Mouse (Mus musculus) embryo, embryonic 10.5 days (tissue): ENCODE measurements around the gene Gm11627.
A peak's percentile ranks its signal among the peaks of the same experiment; 100 is the strongest.

ENCODE experiments used
- DNase-seq: peaks from one replicate; pipeline ENCODE4 v3.0.0-alpha.2; 2015; ENCODE audit warnings: low spot score

Gm11627 gene

GRCm38 (mm10) chr11:102579165-102580033 lies at the start of gene Gm11627:
TSS of gene Gm11627 (minus strand) at chr11:102579461.
- peak; percentile 81 for DNase-seq

- DNase-seq: no peak
Observed at GRCm38 (mm10) chr11:102628529-102628928, 49.3 kb upstream of the Gm11627 start.

GRCm38 (mm10) chr11:102627171-102627931 lies 48.1 kb upstream of the Gm11627 start:
- DNase-seq: no peak

GRCm38 (mm10) chr11:102624888-102625407 lies 45.7 kb upstream of the Gm11627 start:
- DNase-seq: peak; percentile 67

- DNase-seq: peak; percentile 91
Observed at GRCm38 (mm10) chr11:102623876-102624789, 44.9 kb upstream of the Gm11627 start.

- no peak for DNase-seq
Observed at GRCm38 (mm10) chr11:102619449-102619848, 40.2 kb upstream of the Gm11627 start.

- DNase-seq: peak; percentile 29
Observed at GRCm38 (mm10) chr11:102611317-102611705, 32.0 kb upstream of the Gm11627 start.

- DNase-seq: peak; percentile 61
Observed at GRCm38 (mm10) chr11:102610675-102611316, 31.5 kb upstream of the Gm11627 start.

- DNase-seq: peak; percentile 56
Observed at GRCm38 (mm10) chr11:102610260-102610659, 31.0 kb upstream of the Gm11627 start.

GRCm38 (mm10) chr11:102609483-102609882 lies 30.2 kb upstream of the Gm11627 start:
- peak; percentile 17 for DNase-seq

GRCm38 (mm10) chr11:102608691-102609090 lies 29.4 kb upstream of the Gm11627 start:
- peak; percentile 29 for DNase-seq

- DNase-seq: peak; percentile 66
Observed at GRCm38 (mm10) chr11:102607686-102608548, 28.7 kb upstream of the Gm11627 start.

GRCm38 (mm10) chr11:102607201-102607600 lies 27.9 kb upstream of the Gm11627 start:
- DNase-seq: peak; percentile 36

GRCm38 (mm10) chr11:102606751-102607171 lies 27.5 kb upstream of the Gm11627 start:
- peak; percentile 57 for DNase-seq

- peak; percentile 69 for DNase-seq
Observed at GRCm38 (mm10) chr11:102605553-102606416, 26.5 kb upstream of the Gm11627 start.

GRCm38 (mm10) chr11:102604777-102605552 lies 25.7 kb upstream of the Gm11627 start:
- peak; percentile 58 for DNase-seq

GRCm38 (mm10) chr11:102604010-102604584 lies 24.8 kb upstream of the Gm11627 start, which contains the start of gene Fzd2:
TSS of gene Fzd2 (plus strand) at chr11:102604396.
- DNase-seq: peak; percentile 99

GRCm38 (mm10) chr11:102603496-102603850 lies 24.2 kb upstream of the Gm11627 start:
- peak; percentile 95 for DNase-seq
